Mouse (Mus musculus): ENCODE measurements around the gene Parg.
A peak's percentile ranks its signal among the peaks of the same experiment; 100 is the strongest.

The Parg gene

GRCm38 (mm10) chr14:32321732-32322685, 120.3 kb downstream of the Parg start, which contains the start of gene Ogdhl:
Gene Ogdhl, plus strand, starts transcription at chr14:32322019.
- peak; percentile 64 for DNase-seq

GRCm38 (mm10) chr14:32323221-32323620, 121.5 kb downstream of the Parg start:
- no peak for DNase-seq

DNA sequence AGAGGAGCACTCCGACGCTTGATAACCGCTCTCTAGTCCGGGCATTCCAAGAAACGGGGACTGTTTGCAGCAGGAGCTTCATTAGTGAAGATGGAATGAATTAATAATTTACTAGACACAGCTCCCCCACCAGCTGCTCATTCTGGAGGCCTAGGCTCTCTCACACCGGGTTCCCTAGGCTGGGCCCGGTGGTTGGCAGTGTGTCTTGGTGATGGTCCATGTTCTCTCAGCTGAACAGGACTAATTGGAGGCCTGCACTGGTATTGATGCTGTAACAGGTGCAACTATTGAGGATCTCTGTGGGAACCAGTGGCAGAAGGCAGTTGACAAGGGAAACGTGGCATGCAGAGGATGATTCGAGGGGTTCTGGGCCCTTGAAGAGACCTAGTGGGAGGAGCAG, 125.6 kb downstream of the Parg start:
- no peak for DNase-seq

- no peak for DNase-seq
Measured at GRCm38 (mm10) chr14:32332515-32333445, 131.0 kb downstream of the Parg start.

- DNase-seq: no peak
Measured at GRCm38 (mm10) chr14:32336021-32336420, 134.3 kb downstream of the Parg start.

GRCm38 (mm10) chr14:32336547-32336946, 134.8 kb downstream of the Parg start:
- DNase-seq: no peak

DNA sequence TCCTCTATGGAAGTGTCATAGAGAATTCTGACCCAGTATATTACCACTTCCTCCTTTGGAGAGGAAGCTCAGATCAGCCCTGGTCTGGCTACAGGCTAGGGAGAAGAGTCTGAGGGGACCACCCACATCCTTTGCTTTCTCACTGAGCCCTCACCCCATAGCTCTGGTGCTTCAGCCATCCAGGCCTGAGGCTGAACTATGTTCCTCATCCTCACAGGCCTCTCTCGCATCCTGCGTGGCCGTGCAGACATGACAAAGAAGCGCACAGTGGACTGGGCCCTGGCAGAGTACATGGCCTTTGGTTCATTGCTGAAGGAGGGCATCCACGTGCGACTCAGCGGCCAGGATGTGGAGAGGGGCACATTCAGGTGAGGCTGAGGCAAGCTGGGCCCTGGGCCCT, 140.1 kb downstream of the Parg start:
- DNase-seq: no peak

DNA sequence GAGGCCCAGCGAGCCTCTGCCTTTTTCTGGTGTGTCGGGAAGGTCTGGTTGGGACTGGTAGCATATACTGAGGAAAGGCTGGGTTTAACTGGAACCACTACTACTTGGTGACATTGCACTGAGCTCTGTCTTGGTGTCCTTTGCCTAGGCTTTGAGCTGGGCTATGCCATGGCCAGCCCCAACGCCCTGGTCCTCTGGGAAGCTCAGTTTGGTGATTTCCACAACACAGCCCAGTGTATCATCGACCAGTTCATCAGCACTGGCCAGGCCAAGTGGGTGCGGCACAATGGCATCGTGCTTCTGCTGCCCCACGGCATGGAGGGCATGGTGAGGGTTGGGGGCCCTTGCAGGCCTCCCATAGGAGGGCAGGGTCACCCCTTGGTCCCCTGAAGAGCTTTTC, 142.4 kb downstream of the Parg start:
- DNase-seq: no peak

- DNase-seq: no peak
Measured at GRCm38 (mm10) chr14:32344694-32345093, 142.9 kb downstream of the Parg start.
